Mouse (Mus musculus) midbrain, embryonic 15.5 days (tissue): ENCODE measurements around the gene Cyth1. TPM values are rescaled to one million over a fixed set of nuclear protein-coding genes. Genes with fewer than 3 reads are reported as not detected.
A peak's percentile ranks its signal among the peaks of the same experiment; 100 is the strongest.

ENCODE experiments used
- ATAC-seq: fragments of 200-750 bp; cut with Nextera tagmentation; replicated peaks from 2 replicates; pipeline ENCODE4 v1.8.0; 2017; ENCODE audit warnings: moderate TSS enrichment
- H3K27ac ChIP-seq: fragments of 300-500 bp; sonication (generic); 2 replicates; pipeline ENCODE4 v1.5.1; 2015; ENCODE audit warnings: mild to moderate bottlenecking, inconsistent platforms
- H3K27me3 ChIP-seq: fragments of 300-500 bp; sonication (generic); replicated peaks from 2 replicates; pipeline ENCODE4 v1.6.1; 2015; ENCODE audit warnings: inconsistent platforms
- H3K36me3 ChIP-seq: fragments of 300-500 bp; sonication (generic); replicated peaks from 2 replicates; pipeline ENCODE4 v1.6.1; 2015; ENCODE audit warnings: inconsistent platforms
- H3K4me1 ChIP-seq: fragments of 300-500 bp; sonication (generic); 2 replicates; pipeline ENCODE4 v1.6.1; 2015; ENCODE audit warnings: inconsistent platforms
- H3K4me2 ChIP-seq: fragments of 300-500 bp; sonication (generic); 2 replicates; pipeline ENCODE4 v1.6.1; 2015; ENCODE audit warnings: inconsistent platforms, mild to moderate bottlenecking, moderate library complexity
- H3K4me3 ChIP-seq: fragments of 300-500 bp; sonication (generic); 2 replicates; pipeline ENCODE4 v1.5.1; 2015; ENCODE audit warnings: mild to moderate bottlenecking, inconsistent platforms
- H3K9ac ChIP-seq: fragments of 300-500 bp; sonication (generic); 2 replicates; pipeline ENCODE4 v1.6.1; 2015; ENCODE audit warnings: mild to moderate bottlenecking, inconsistent platforms
- H3K9me3 ChIP-seq: fragments of 300-500 bp; sonication (generic); 2 replicates; pipeline ENCODE4 v1.6.1; 2016; ENCODE audit warnings: inconsistent platforms
- WGBS: fragments of 180-500 bp; shearing (Covaris S2); methylation state at CpG from one replicate; pipeline ENCODE4 v1.1.7; 2015; ENCODE audit warnings: mixed read lengths; 5-methylcytosine and 5-hydroxymethylcytosine counted together
- polyA plus RNA-seq: library from polyadenylated mRNA; unstranded; fragments of >200 nt; fragmentation: Nextera tagmentation; extraction: Ambion mirVana; gene quantifications from 2 replicates; pipeline ENCODE4 v1.2.1, GENCODE M21; 2015

The Cyth1 gene
- polyA plus RNA-seq: 28.5 and 30.2 TPM in 2 replicates

GRCm38 (mm10) chr11:118248150-118249011 lies at the start of gene Cyth1:
TSS of gene Cyth1 (minus strand) at chr11:118248592.
- Histone ChIP-seq H3K4me3 (peak within 1 kb of the TSS; percentile 62), H3K4me2 (peak within 1 kb of the TSS; percentile 71), H3K9me3 (no peaks in the 10 kb centered on the region), H3K36me3 (no peaks in the 10 kb centered on the region), H3K9ac (peak within 1 kb of the TSS; percentile 60), H3K27me3 (no peaks in the 10 kb centered on the region), H3K4me1 (peaks cover 19% of the 10 kb centered on the region), H3K27ac (peak within 1 kb of the TSS; percentile 64)
- under 1% methylated on average over 80 of the region's 86 CpGs for WGBS
- peak; percentile 95 for ATAC-seq

DNA sequence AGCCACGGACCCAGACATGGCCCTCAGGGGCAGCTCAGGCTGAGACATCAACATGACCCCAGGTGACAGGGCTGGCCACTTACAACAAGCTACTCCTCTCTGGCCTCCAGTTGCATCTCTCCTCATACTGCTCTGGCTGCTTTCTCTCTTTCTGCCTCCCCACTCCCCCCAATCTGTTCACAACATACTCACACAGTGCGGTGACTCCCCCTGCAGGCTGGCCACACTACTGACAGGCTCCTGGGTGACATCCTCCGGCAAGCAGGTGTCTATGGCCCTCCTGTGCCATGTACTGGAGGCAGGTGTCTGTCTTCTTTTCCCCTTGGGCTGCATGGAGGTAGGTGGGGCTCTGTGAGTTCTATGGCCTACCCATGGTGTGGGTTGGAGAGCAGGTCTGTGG lies 49.6 kb upstream of the Cyth1 start:
- no peak for ATAC-seq
- no peak overlapping the region for H3K9ac ChIP-seq
- WGBS: 83% methylated on average over 3 of the region's 3 CpGs

GRCm38 (mm10) chr11:118295026-118295425 lies 46.6 kb upstream of the Cyth1 start:
- Histone ChIP-seq H3K4me1 (peaks cover 12% of the 10 kb centered on the region), H3K4me2 (no peak overlapping the region), H3K9me3 (no peaks in the 10 kb centered on the region), H3K4me3 (no peak overlapping the region), H3K36me3 (no peaks in the 10 kb centered on the region), H3K27ac (peak overlapping the region; percentile 39; the same call in 1 of the 2 replicates), H3K9ac (no peak overlapping the region), H3K27me3 (no peaks in the 10 kb centered on the region)
- ATAC-seq: no peak
- WGBS: 72% methylated on average over 2 of the region's 2 CpGs

More for the DNA sequence above, 49.6 kb upstream of the Cyth1 start:
- Histone ChIP-seq H3K27me3 (no peaks in the 10 kb centered on the region), H3K27ac (no peak overlapping the region), H3K4me1 (0 out of 2 replicates have a peak, but pooled peaks cover 3% of the 10 kb centered on the region), H3K4me2 (no peak overlapping the region), H3K9me3 (no peaks in the 10 kb centered on the region), H3K4me3 (no peak overlapping the region), H3K36me3 (no peaks in the 10 kb centered on the region)

DNA sequence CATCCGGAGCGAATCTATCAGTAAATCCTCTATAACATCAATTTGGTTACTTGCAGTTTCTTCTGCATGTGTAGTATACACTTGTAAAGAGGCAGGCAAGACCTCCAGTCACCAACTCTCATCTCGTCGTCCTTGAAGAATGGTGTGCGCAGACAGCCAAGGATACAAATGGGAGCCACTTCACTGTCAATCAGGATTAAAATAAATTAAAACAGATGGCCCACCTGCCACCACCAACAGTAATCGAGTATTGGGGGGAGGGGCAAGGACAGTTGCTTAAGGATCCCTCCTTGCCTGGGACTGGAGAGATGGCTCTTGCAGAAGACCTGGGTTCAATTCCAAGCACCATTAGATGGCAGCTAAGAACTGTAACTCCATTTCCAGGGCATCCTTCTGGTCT lies 44.3 kb upstream of the Cyth1 start:
- Histone ChIP-seq H3K27ac (no peak overlapping the region), H3K9ac (no peak overlapping the region), H3K4me3 (no peak overlapping the region), H3K27me3 (no peaks in the 10 kb centered on the region), H3K4me2 (no peak overlapping the region), H3K4me1 (peaks cover 27% of the 10 kb centered on the region), H3K9me3 (no peaks in the 10 kb centered on the region), H3K36me3 (no peaks in the 10 kb centered on the region)
- ATAC-seq: no peak
- 56% methylated on average over 6 of the region's 6 CpGs for WGBS

- H3K36me3 ChIP-seq: peaks cover 13% of the 10 kb centered on the region
- H3K4me1 ChIP-seq: peaks cover 28% of the 10 kb centered on the region
- under 1% methylated on average over 68 of the region's 68 CpGs for WGBS
- peak within 1 kb of the TSS; percentile 90 for H3K9ac ChIP-seq
- H3K27me3 ChIP-seq: no peaks in the 10 kb centered on the region
- peak within 1 kb of the TSS; percentile 94 for H3K27ac ChIP-seq
- no peaks in the 10 kb centered on the region for H3K9me3 ChIP-seq
- H3K4me3 ChIP-seq: peak within 1 kb of the TSS; percentile 90
- ATAC-seq: peak; percentile 99
- peak within 1 kb of the TSS; percentile 91 for H3K4me2 ChIP-seq
These were observed 41.9 kb upstream of the Cyth1 start, which contains the start of gene Usp36 for GRCm38 (mm10) chr11:118289999-118290889. TSS of gene Usp36 (minus strand) at chr11:118290244.

DNA sequence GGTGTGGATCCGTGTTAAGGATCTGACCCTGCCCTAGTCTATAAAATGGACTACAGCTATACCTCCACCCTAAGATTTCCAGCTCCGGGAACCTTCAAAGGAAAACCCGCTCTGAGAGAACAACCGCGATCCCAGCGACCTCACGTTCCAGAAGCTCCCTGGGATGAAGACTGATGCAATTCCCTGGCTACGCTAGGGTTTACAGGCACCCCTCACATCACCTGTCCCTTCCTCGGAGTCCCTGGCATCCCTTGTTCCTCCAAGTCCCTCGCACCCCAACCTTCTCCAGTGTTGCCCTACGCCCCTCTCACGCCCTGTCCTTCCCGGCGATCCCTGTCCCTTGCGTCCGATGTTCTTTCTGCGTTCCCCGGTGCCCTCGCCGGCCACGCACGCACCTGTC lies 41.2 kb upstream of the Cyth1 start:
- WGBS: under 1% methylated on average over 22 of the region's 22 CpGs
- peak overlapping the region; percentile 85 for H3K27ac ChIP-seq
- no peaks in the 10 kb centered on the region for H3K9me3 ChIP-seq
- H3K9ac ChIP-seq: peak overlapping the region; percentile 90
- peak overlapping the region; percentile 90 for H3K4me3 ChIP-seq
- H3K36me3 ChIP-seq: peaks cover 20% of the 10 kb centered on the region
- no peaks in the 10 kb centered on the region for H3K27me3 ChIP-seq
- peak; percentile 35 for ATAC-seq
- peaks cover 27% of the 10 kb centered on the region for H3K4me1 ChIP-seq
- peak overlapping the region; percentile 88 for H3K4me2 ChIP-seq

DNA sequence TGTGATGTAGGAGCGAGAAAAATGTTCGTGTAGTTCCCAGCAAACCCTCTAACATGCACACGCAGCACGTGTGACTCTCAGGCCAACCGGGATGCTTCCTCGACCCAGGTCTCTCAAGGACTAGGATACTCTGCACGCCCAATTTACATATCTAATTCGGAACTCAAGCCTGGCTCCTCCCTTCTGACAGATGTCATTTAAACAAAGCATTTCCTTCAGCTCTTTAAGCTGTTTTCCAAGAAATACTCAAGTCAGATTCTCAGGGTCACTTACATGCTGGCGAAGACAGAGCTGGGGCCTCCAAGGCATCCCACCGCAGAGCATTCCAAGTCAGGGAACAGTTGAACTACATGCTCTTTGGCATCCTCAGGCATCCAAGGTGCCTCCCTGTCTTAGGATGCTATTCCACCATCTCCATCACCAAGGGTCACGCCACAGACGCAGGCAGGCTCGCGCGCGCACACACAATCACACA lies 40.7 kb upstream of the Cyth1 start:
- peaks cover 23% of the 10 kb centered on the region for H3K36me3 ChIP-seq
- peaks cover 27% of the 10 kb centered on the region for H3K4me1 ChIP-seq
- peak overlapping the region; percentile 88 for H3K4me2 ChIP-seq
- no peak for ATAC-seq
- H3K9ac ChIP-seq: peak overlapping the region; percentile 90
- no peaks in the 10 kb centered on the region for H3K9me3 ChIP-seq
- 2% methylated on average over 16 of the region's 16 CpGs for WGBS
- no peaks in the 10 kb centered on the region for H3K27me3 ChIP-seq
- H3K4me3 ChIP-seq: peak overlapping the region; percentile 90
- peak overlapping the region; percentile 85 for H3K27ac ChIP-seq

- no peak for ATAC-seq
- peaks cover 31% of the 10 kb centered on the region for H3K36me3 ChIP-seq
- H3K27ac ChIP-seq: no peak overlapping the region
- no peak overlapping the region for H3K4me3 ChIP-seq
- 96% methylated on average over 9 of the region's 9 CpGs for WGBS
- H3K9ac ChIP-seq: no peak overlapping the region
- H3K9me3 ChIP-seq: no peaks in the 10 kb centered on the region
- H3K4me2 ChIP-seq: no peak overlapping the region
- H3K4me1 ChIP-seq: peaks cover 27% of the 10 kb centered on the region
- no peaks in the 10 kb centered on the region for H3K27me3 ChIP-seq
These were observed 39.2 kb upstream of the Cyth1 start for GRCm38 (mm10) chr11:118287573-118287972.

GRCm38 (mm10) chr11:118286434-118286833 lies 38.0 kb upstream of the Cyth1 start:
- Histone ChIP-seq H3K4me2 (no peak overlapping the region), H3K27me3 (no peaks in the 10 kb centered on the region), H3K36me3 (peaks cover 42% of the 10 kb centered on the region), H3K27ac (no peak overlapping the region), H3K4me3 (no peak overlapping the region), H3K9ac (no peak overlapping the region), H3K4me1 (peaks cover 27% of the 10 kb centered on the region), H3K9me3 (no peaks in the 10 kb centered on the region)
- ATAC-seq: no peak
- WGBS: 98% methylated on average over 9 of the region's 9 CpGs

GRCm38 (mm10) chr11:118285791-118286190 lies 37.4 kb upstream of the Cyth1 start:
- H3K4me1 ChIP-seq: peaks cover 22% of the 10 kb centered on the region
- no peak overlapping the region for H3K4me3 ChIP-seq
- H3K36me3 ChIP-seq: peaks cover 43% of the 10 kb centered on the region
- no peaks in the 10 kb centered on the region for H3K9me3 ChIP-seq
- no peak overlapping the region for H3K27ac ChIP-seq
- 92% methylated on average over 13 of the region's 13 CpGs for WGBS
- H3K27me3 ChIP-seq: no peaks in the 10 kb centered on the region
- ATAC-seq: no peak
- H3K4me2 ChIP-seq: no peak overlapping the region
- no peak overlapping the region for H3K9ac ChIP-seq

DNA sequence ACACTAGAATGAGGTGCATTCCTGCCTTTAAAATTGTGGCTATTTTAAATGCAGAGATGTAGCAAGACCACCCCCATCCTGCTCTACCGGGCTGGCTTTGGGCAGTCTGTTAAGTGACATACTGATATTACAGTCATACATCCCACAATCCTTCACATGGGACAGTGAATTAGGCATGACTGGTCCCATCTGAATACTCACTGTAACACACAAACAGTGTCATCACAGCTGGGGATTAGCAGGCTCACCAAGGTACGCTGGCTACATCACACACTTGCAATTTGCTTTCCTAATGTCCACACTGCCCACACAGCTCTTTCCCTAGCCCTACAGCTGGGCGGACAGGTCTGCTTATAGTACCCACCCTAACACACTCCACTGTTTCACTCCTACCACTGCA lies 31.8 kb upstream of the Cyth1 start:
- H3K9ac ChIP-seq: no peak overlapping the region
- no peaks in the 10 kb centered on the region for H3K4me1 ChIP-seq
- H3K4me3 ChIP-seq: no peak overlapping the region
- H3K9me3 ChIP-seq: no peaks in the 10 kb centered on the region
- H3K27me3 ChIP-seq: no peaks in the 10 kb centered on the region
- peaks cover 73% of the 10 kb centered on the region for H3K36me3 ChIP-seq
- no peak for ATAC-seq
- no peak overlapping the region for H3K4me2 ChIP-seq
- WGBS: 96% methylated on average over 3 of the region's 3 CpGs
- no peak overlapping the region for H3K27ac ChIP-seq

DNA sequence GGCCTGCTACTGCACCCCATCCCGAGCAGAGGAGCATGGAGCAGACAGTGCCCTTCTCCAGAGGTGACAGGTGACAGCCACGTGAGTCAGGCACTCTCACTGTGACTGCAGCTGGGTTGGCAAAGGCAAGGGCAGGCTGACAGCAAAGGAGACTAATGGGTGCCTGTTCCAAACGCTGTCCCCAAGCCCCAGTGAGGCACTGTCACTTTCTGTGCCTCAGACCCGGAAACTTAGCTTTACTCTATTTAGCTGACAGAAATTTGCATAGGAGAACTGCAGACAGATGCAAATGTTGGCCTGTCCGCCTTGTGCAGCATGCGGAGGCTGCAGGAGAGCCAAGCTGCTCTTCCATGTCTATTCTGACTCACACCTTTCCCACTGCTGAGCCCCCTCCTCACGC lies 27.9 kb upstream of the Cyth1 start:
- H3K9ac ChIP-seq: no peak overlapping the region
- WGBS: 90% methylated on average over 7 of the region's 7 CpGs
- H3K27ac ChIP-seq: no peak overlapping the region
- no peaks in the 10 kb centered on the region for H3K27me3 ChIP-seq
- H3K4me2 ChIP-seq: no peak overlapping the region
- H3K4me3 ChIP-seq: no peak overlapping the region
- no peak for ATAC-seq
- peaks cover 69% of the 10 kb centered on the region for H3K36me3 ChIP-seq
- H3K9me3 ChIP-seq: no peaks in the 10 kb centered on the region
- no peaks in the 10 kb centered on the region for H3K4me1 ChIP-seq
